Mouse (Mus musculus): Measurements from ENCODE around the gene Cmtm7.

The Cmtm7 gene

GRCm38 (mm10) chr9:114781526-114782212 lies at the start of gene Cmtm7:
Gene Cmtm7 (minus strand): TSS chr9:114781856.
- peak in 1 of 2 experiments; percentile 58 for DNase-seq (ENCODE audit: low read depth in 1 of 2, low spot score in 2 of 2)

- no peak for DNase-seq (ENCODE audit: low read depth in 1 of 2, low spot score in 2 of 2)
Observed at GRCm38 (mm10) chr9:114830351-114830750, 48.7 kb upstream of the Cmtm7 start.

- DNase-seq (ENCODE audit: low read depth in 1 of 2, low spot score in 2 of 2) = no peak
Observed at GRCm38 (mm10) chr9:114829669-114830068, 48.0 kb upstream of the Cmtm7 start.

- no peak for DNase-seq (ENCODE audit: low read depth in 1 of 2, low spot score in 2 of 2)
Observed at GRCm38 (mm10) chr9:114828377-114828776, 46.7 kb upstream of the Cmtm7 start.

- DNase-seq (ENCODE audit: low read depth in 1 of 2, low spot score in 2 of 2) = no peak
Observed at GRCm38 (mm10) chr9:114827242-114827852, 45.7 kb upstream of the Cmtm7 start.

- DNase-seq (ENCODE audit: low read depth in 1 of 2, low spot score in 2 of 2) = no peak
Observed at GRCm38 (mm10) chr9:114824166-114824565, 42.5 kb upstream of the Cmtm7 start.

- DNase-seq (ENCODE audit: low read depth in 1 of 2, low spot score in 2 of 2) = no peak
Observed at GRCm38 (mm10) chr9:114821548-114822289, 40.1 kb upstream of the Cmtm7 start.

- no peak for DNase-seq (ENCODE audit: low read depth in 1 of 2, low spot score in 2 of 2)
Observed at GRCm38 (mm10) chr9:114818918-114819317, 37.3 kb upstream of the Cmtm7 start.

- no peak for DNase-seq (ENCODE audit: low read depth in 1 of 2, low spot score in 2 of 2)
Observed at GRCm38 (mm10) chr9:114817012-114817411, 35.4 kb upstream of the Cmtm7 start.

GRCm38 (mm10) chr9:114816121-114816520 lies 34.5 kb upstream of the Cmtm7 start:
- DNase-seq (ENCODE audit: low read depth in 1 of 2, low spot score in 2 of 2) = no peak

- DNase-seq (ENCODE audit: low read depth in 1 of 2, low spot score in 2 of 2) = peak; percentile 9 to 23
Observed at GRCm38 (mm10) chr9:114815315-114815714, 33.7 kb upstream of the Cmtm7 start.

- DNase-seq (ENCODE audit: low read depth in 1 of 2, low spot score in 2 of 2) = peak in 1 of 2 experiments; percentile 6
Observed at GRCm38 (mm10) chr9:114812001-114812400, 30.3 kb upstream of the Cmtm7 start.

GRCm38 (mm10) chr9:114810837-114811236 lies 29.2 kb upstream of the Cmtm7 start:
- DNase-seq (ENCODE audit: low read depth in 1 of 2, low spot score in 2 of 2) = no peak

GRCm38 (mm10) chr9:114808671-114809070 lies 27.0 kb upstream of the Cmtm7 start:
- no peak for DNase-seq (ENCODE audit: low read depth in 1 of 2, low spot score in 2 of 2)

- no peak for DNase-seq (ENCODE audit: low read depth in 1 of 2, low spot score in 2 of 2)
Observed at GRCm38 (mm10) chr9:114807261-114807660, 25.6 kb upstream of the Cmtm7 start.

GRCm38 (mm10) chr9:114805151-114805671 lies 23.6 kb upstream of the Cmtm7 start:
- no peak for DNase-seq (ENCODE audit: low read depth in 1 of 2, low spot score in 2 of 2)

GRCm38 (mm10) chr9:114802191-114802590 lies 20.5 kb upstream of the Cmtm7 start:
- no peak for DNase-seq (ENCODE audit: low read depth in 1 of 2, low spot score in 2 of 2)

GRCm38 (mm10) chr9:114801301-114801700 lies 19.6 kb upstream of the Cmtm7 start:
- DNase-seq (ENCODE audit: low read depth in 1 of 2, low spot score in 2 of 2) = no peak

- DNase-seq (ENCODE audit: low read depth in 1 of 2, low spot score in 2 of 2) = no peak
Observed at GRCm38 (mm10) chr9:114799498-114800107, 17.9 kb upstream of the Cmtm7 start.

GRCm38 (mm10) chr9:114798845-114799244 lies 17.2 kb upstream of the Cmtm7 start:
- no peak for DNase-seq (ENCODE audit: low read depth in 1 of 2, low spot score in 2 of 2)

GRCm38 (mm10) chr9:114797329-114798004 lies 15.8 kb upstream of the Cmtm7 start:
- peak; percentile 48 to 60 for DNase-seq (ENCODE audit: low read depth in 1 of 2, low spot score in 2 of 2)

Data from monocyte, adult 2 months (primary cell).